Comparison of ENCODE assay signal across 27 mouse cellular contexts in the genomic region with DNA sequence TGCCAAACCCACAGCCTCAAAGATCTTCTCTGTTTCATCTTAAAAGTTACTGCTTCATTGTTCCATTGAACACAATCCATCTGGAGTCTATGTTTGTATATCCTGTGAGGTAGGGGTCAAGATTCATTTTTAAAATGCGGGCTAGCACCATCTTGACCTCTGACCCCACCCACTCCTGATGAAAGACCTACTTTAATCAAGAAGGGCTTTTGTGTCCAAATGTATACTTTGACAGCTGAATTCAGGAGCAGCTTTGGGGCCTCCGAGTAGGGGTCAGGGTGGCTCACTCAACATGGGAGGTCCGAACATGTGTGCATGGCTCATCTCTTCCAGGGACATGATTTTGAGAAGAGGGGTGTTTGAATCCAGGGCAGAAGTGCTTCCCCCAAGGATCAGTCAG. TPM values are rescaled to one million over a fixed set of nuclear protein-coding genes. Genes with fewer than 3 reads are reported as not detected.
"Had no signal": no experiment of that assay in that cellular context is flagged by ENCODE, and none has a peak within 500 bp of the region (broad histone marks: within the 10 kb centered on the region; RNA-seq: fewer than 3 reads in every experiment).

No protein-coding gene starts in this region.

- H3K4me3 ChIP-seq: layer of hippocampus, adult 2 months; limb, embryonic 10.5 days; limb, embryonic 13.5 days; liver, embryonic 12.5 days; liver, embryonic 15.5 days; midbrain, embryonic 12.5 days; myocyte had no signal

- ATAC-seq: intestine, embryonic 16.5 days; liver, embryonic 12.5 days; midbrain, embryonic 16.5 days had no signal

- H3K27me3 ChIP-seq: limb, embryonic 13.5 days; liver, embryonic 12.5 days; liver, embryonic 15.5 days had no signal

- DNase-seq: kidney, adult 18-20 months; kidney, postnatal 14 days; layer of hippocampus, adult 9-11 months; liver; lung, adult 18-20 months; lung, postnatal 36 days; right cerebral cortex, adult 18-20 months; right cerebral cortex, postnatal 14 days; right cerebral cortex, postnatal 4 days; thymus, adult 2 months; thymus, postnatal 25 days had no signal

- H3K4me2 ChIP-seq: limb, embryonic 13.5 days; liver, embryonic 12.5 days; liver, embryonic 15.5 days; midbrain, embryonic 12.5 days had no signal

- H3K9me3 ChIP-seq: limb, embryonic 10.5 days; limb, embryonic 13.5 days; liver, embryonic 12.5 days; liver, embryonic 15.5 days; midbrain, embryonic 12.5 days had no signal

- H3K9ac ChIP-seq: limb, embryonic 13.5 days; liver, embryonic 12.5 days; liver, embryonic 15.5 days; midbrain, embryonic 12.5 days had no signal

- H3K36me3 ChIP-seq: limb, embryonic 10.5 days; limb, embryonic 13.5 days; liver, embryonic 12.5 days; liver, embryonic 15.5 days; midbrain, embryonic 12.5 days had no signal

- H3K27ac ChIP-seq: layer of hippocampus, adult 2 months; limb, embryonic 10.5 days; limb, embryonic 13.5 days; liver, embryonic 12.5 days; liver, embryonic 15.5 days; midbrain, embryonic 12.5 days; stomach, postnatal 0 days had no signal

RNA-seq across cellular contexts. Expression of a gene that starts 40.3 kb away (rescaled TPM):
- polyA plus RNA-seq: intestine, embryonic 16.5 days; kidney, embryonic 14.5 days; large intestine, adult 2 months; limb, embryonic 10.5 days; limb, embryonic 13.5 days; liver, embryonic 12.5 days; liver, embryonic 15.5 days; lung, embryonic 16.5 days; midbrain, embryonic 12.5 days; midbrain, embryonic 16.5 days; myocyte; neural tube, embryonic 11.5 days; neural tube, embryonic 14.5 days; stomach, embryonic 14.5 days; stomach, postnatal 0 days; thymus, adult 2 months had no signal
